Mouse (Mus musculus) heart, adult 9 months (tissue): ENCODE data around the gene Acvr1b.

Experiments
- DNase-seq, 2 experiments: peaks; one replicate each; pipeline ENCODE4 v3.0.0; 2022; ENCODE audit warnings: low spot score in 2 of 2

The Acvr1b gene

GRCm38 (mm10) chr15:101250220-101250800 is 76.4 kb downstream of the Acvr1b start:
- DNase-seq = no peak

GRCm38 (mm10) chr15:101251930-101252329 is 78.1 kb downstream of the Acvr1b start:
- DNase-seq = no peak

GRCm38 (mm10) chr15:101252614-101253013 is 78.7 kb downstream of the Acvr1b start:
- no peak for DNase-seq

- no peak for DNase-seq
Measured at GRCm38 (mm10) chr15:101253563-101253885, 79.7 kb downstream of the Acvr1b start.

GRCm38 (mm10) chr15:101253886-101254795 is 80.3 kb downstream of the Acvr1b start, which contains the start of gene Nr4a1:
Gene Nr4a1, plus strand, starts transcription at chr15:101254269.
- DNase-seq = peak; percentile 88 to 90

- DNase-seq = no peak
Measured at GRCm38 (mm10) chr15:101255842-101256462, 82.1 kb downstream of the Acvr1b start.

- DNase-seq = no peak
Measured at GRCm38 (mm10) chr15:101256463-101257206, 82.8 kb downstream of the Acvr1b start.

GRCm38 (mm10) chr15:101258420-101258819 is 84.6 kb downstream of the Acvr1b start:
- no peak for DNase-seq

- no peak for DNase-seq
Measured at GRCm38 (mm10) chr15:101259922-101260321, 86.1 kb downstream of the Acvr1b start.

- DNase-seq = peak; percentile 94
Measured at GRCm38 (mm10) chr15:101260387-101260786, 86.5 kb downstream of the Acvr1b start.

- peak; percentile 50 to 56 for DNase-seq
Measured at GRCm38 (mm10) chr15:101260874-101261622, 87.2 kb downstream of the Acvr1b start.

- DNase-seq = peak; percentile 37 to 77
Measured at GRCm38 (mm10) chr15:101262502-101262901, 88.6 kb downstream of the Acvr1b start.
